Mouse (Mus musculus): ENCODE results near the gene Cxcl17. TPM values are rescaled to one million over a fixed set of nuclear protein-coding genes. Genes with fewer than 3 reads are reported as not detected.

Gene Cxcl17
- polyA plus RNA-seq, 1 experiment from 2014 or later, result 0.29 TPM

DNA sequence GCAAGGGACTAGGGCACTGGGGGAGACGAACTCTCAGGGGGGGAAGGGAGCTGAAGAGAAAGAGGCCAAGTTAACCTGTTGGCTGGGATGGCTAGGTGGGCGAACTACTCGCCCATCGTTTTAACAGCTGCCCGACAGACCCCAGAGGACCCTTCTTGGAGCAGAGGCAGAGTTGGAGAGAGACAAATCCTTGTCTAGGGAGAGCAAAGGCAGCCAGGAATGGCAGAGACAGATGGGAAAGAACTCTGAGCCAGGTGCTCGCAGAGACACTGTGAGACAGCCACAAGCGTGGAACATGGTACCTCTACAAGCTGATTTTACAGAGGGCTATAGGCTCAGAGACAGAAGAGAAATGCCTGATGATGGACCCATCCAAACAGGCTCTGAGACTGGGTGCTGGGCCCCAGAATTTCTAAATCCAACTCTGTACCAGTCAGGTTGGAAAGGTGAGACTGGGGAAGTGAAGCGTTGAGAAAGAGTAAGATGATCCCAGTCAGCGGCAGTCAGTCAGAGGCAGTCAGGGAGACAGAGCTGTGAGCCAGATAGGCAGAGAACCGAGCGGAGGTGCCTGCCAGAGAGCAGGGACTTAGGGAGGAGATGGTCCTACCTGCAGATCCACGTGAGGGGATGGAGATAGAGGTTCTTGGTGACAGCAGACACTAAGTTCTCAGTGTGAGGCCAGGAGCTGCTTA is 43.5 kb downstream of the Cxcl17 start, which contains the start of gene Cnfn:
TSS of gene Cnfn (minus strand) at position 667 of the 692 bp plus-strand sequence.
- Histone ChIP-seq H3K27ac (replicated peaks; ENCODE audit: low read depth, low read length) (no peak within 1 kb of the TSS), H3K4me1 (ENCODE audit: control insufficient read depth, insufficient read depth, low read length) (peaks cover 15% of the 10 kb centered on the region), H3K27me3 (ENCODE audit: control insufficient read depth, insufficient read depth, low read length) (peaks cover 23% of the 10 kb centered on the region), H3K9ac (replicated peaks; ENCODE audit: low read length) (no peak within 1 kb of the TSS), H3K36me3 (ENCODE audit: control insufficient read depth, insufficient read depth, low read length) (peaks cover 7% of the 10 kb centered on the region), H3K4me2 (ENCODE audit: low read length) (no peak within 1 kb of the TSS), H3K4me3 (replicated peaks; ENCODE audit: low read depth, low read length) (no peak within 1 kb of the TSS), H3K9me3 (ENCODE audit: control insufficient read depth, low read length) (no peaks in the 10 kb centered on the region)
- DNase-seq (no peak), ATAC-seq (ENCODE audit: low FRiP score, low TSS enrichment) (no peak)
- 57% methylated on average over 12 of the region's 12 CpGs for WGBS

DNA sequence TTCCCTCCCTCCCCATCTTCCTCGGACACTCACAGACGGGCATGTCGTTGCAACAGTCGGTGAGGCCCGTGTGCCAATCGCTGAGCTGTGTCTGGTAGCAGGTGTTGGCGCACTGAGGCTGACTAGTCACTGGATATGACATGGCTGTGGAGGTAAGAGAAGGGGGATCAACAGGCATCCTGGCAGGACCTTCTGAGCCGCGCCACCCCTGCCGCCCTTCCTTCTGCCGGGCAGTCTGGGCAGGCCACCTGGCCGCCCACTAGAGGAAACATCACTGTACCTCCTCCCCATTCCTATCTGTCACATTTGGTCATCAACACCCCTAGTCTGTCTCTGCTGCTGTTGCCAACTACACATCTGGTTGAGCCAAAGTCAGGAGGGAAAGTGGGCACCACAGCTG is 44.4 kb downstream of the Cxcl17 start:
- ATAC-seq (ENCODE audit: low FRiP score, low TSS enrichment) (no peak), DNase-seq (no peak)
- H3K9ac ChIP-seq (replicated peaks; ENCODE audit: low read length), result no peak overlapping the region
- H3K27ac ChIP-seq (replicated peaks; ENCODE audit: low read depth, low read length), result no peak overlapping the region
- H3K36me3 ChIP-seq (ENCODE audit: control insufficient read depth, insufficient read depth, low read length), result peaks cover 15% of the 10 kb centered on the region
- H3K4me2 ChIP-seq (ENCODE audit: low read length), result no peak overlapping the region
- no peaks in the 10 kb centered on the region for H3K9me3 ChIP-seq (ENCODE audit: control insufficient read depth, low read length)
- no peak overlapping the region for H3K4me3 ChIP-seq (replicated peaks; ENCODE audit: low read depth, low read length)
- peaks cover 15% of the 10 kb centered on the region for H3K4me1 ChIP-seq (ENCODE audit: control insufficient read depth, insufficient read depth, low read length)
- WGBS, result 19% methylated on average over 12 of the region's 12 CpGs
- H3K27me3 ChIP-seq (ENCODE audit: control insufficient read depth, insufficient read depth, low read length), result peaks cover 23% of the 10 kb centered on the region

DNA sequence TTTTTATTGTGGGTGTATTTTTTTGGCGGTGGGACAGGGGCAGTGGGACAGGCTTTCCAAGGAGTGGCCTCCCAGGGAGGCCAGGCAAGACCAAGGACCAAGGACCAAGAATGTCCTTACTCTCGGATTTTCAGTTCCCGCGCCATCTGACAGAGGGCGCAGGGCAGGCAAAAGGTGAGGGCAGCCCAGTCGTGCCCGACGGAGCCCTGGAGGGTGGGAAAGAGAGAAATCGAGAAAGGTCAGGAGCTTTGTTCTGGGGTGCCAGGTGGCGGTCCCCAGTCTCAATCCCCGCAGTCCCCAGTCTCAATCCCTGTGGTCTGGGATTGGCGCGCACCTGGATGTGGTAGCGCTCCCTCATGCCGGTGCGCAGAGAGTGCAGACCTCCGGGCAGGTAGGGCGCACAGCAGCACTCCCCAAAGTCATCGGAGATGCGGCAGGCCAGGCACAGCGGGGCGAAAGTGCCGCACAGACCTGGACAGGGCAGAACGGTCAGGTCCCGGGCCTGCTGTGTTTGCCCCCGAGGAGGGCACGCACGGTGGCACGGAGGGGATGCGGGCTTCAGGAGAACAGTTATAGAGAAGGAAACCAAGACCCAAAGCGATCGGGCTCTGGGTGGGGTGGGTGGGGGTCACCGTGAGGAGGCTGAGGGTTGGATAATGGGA is 44.9 kb downstream of the Cxcl17 start:
- peak; percentile 40 for DNase-seq
- Histone ChIP-seq H3K36me3 (ENCODE audit: control insufficient read depth, insufficient read depth, low read length) (peaks cover 21% of the 10 kb centered on the region), H3K27ac (replicated peaks; ENCODE audit: low read depth, low read length) (no peak overlapping the region), H3K4me2 (ENCODE audit: low read length) (no peak overlapping the region), H3K9me3 (ENCODE audit: control insufficient read depth, low read length) (no peaks in the 10 kb centered on the region), H3K9ac (replicated peaks; ENCODE audit: low read length) (no peak overlapping the region), H3K4me1 (ENCODE audit: control insufficient read depth, insufficient read depth, low read length) (peaks cover 15% of the 10 kb centered on the region), H3K27me3 (ENCODE audit: control insufficient read depth, insufficient read depth, low read length) (peaks cover 23% of the 10 kb centered on the region), H3K4me3 (replicated peaks; ENCODE audit: low read depth, low read length) (no peak overlapping the region)
- ATAC-seq (ENCODE audit: low FRiP score, low TSS enrichment), result no peak
- WGBS, result 3% methylated on average over 33 of the region's 33 CpGs

DNA sequence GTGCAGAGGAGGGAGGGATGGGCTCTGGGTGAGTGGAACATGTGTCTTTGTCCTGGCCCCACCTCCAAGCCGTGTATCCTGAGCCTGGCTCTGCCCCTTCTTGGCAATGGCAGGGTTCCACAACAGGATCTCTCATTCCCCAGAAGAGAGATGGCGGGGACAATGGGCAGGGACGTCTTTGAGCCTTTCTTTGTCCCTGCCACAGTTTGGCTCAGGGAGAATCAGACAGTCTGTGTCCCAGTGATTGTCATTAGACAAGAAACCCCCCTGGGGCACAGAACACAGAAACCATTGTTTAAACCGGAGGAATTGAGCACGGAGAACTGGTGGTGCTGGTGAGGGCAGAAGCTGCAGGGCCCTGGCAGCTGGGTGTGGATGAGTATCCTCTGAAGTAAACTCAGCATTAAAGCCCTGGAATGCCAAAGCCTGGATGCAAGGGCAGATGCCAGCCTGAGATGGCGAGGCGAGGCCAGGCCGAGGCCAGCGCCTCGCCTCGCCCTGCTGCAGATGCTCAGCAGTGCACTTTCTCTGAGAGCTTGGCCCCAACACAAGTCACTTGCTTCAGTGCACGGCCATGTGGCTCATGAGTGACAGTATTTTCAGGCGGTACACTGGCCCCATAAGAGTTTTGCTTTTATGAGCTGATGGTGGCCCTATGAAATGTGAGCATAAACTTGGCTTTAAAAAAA is 46.6 kb downstream of the Cxcl17 start:
- peaks cover 15% of the 10 kb centered on the region for H3K4me1 ChIP-seq (ENCODE audit: control insufficient read depth, insufficient read depth, low read length)
- DNase-seq, result peak; percentile 66
- H3K4me2 ChIP-seq (ENCODE audit: low read length), result peak overlapping the region; percentile 6; the same call in 1 of the 2 replicates
- H3K9ac ChIP-seq (replicated peaks; ENCODE audit: low read length), result peak overlapping the region; percentile 37; the same call in 1 of the 2 replicates
- ATAC-seq (ENCODE audit: low FRiP score, low TSS enrichment), result peak; percentile 41; the same call in 1 of the 2 replicates
- H3K27ac ChIP-seq (replicated peaks; ENCODE audit: low read depth, low read length), result peak overlapping the region; percentile 57
- 11% methylated on average over 13 of the region's 13 CpGs for WGBS
- peaks cover 23% of the 10 kb centered on the region for H3K27me3 ChIP-seq (ENCODE audit: control insufficient read depth, insufficient read depth, low read length)
- peaks cover 33% of the 10 kb centered on the region for H3K36me3 ChIP-seq (ENCODE audit: control insufficient read depth, insufficient read depth, low read length)
- H3K4me3 ChIP-seq (replicated peaks; ENCODE audit: low read depth, low read length), result no peak overlapping the region
- no peaks in the 10 kb centered on the region for H3K9me3 ChIP-seq (ENCODE audit: control insufficient read depth, low read length)

DNA sequence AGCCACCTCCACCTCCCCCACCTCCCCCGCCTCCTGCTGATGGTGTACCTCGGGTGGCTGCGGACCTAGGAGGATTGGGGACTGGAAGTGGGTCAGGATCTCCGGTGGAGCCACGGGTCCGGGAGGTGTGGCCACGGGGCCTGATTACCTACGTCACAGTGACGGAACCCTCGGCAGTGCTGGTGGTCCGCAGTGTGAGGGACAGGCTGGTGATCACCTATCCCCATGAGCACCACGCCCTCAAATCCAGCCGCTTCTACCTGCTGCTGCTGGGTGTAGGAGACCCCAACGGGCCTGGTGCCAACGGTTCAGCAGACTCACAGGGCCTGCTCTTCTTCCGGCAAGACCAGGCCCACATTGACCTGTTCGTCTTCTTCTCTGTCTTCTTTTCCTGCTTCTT is 49.1 kb downstream of the Cxcl17 start:
- peaks cover 57% of the 10 kb centered on the region for H3K36me3 ChIP-seq (ENCODE audit: control insufficient read depth, insufficient read depth, low read length)
- no peak overlapping the region for H3K4me3 ChIP-seq (replicated peaks; ENCODE audit: low read depth, low read length)
- H3K27ac ChIP-seq (replicated peaks; ENCODE audit: low read depth, low read length), result no peak overlapping the region
- WGBS, result 94% methylated on average over 17 of the region's 17 CpGs
- H3K4me1 ChIP-seq (ENCODE audit: control insufficient read depth, insufficient read depth, low read length), result peaks cover 15% of the 10 kb centered on the region
- DNase-seq (no peak), ATAC-seq (ENCODE audit: low FRiP score, low TSS enrichment) (no peak)
- H3K9me3 ChIP-seq (ENCODE audit: control insufficient read depth, low read length), result no peaks in the 10 kb centered on the region
- H3K27me3 ChIP-seq (ENCODE audit: control insufficient read depth, insufficient read depth, low read length), result peaks cover 19% of the 10 kb centered on the region
- H3K9ac ChIP-seq (replicated peaks; ENCODE audit: low read length), result no peak overlapping the region
- H3K4me2 ChIP-seq (ENCODE audit: low read length), result no peak overlapping the region

DNA sequence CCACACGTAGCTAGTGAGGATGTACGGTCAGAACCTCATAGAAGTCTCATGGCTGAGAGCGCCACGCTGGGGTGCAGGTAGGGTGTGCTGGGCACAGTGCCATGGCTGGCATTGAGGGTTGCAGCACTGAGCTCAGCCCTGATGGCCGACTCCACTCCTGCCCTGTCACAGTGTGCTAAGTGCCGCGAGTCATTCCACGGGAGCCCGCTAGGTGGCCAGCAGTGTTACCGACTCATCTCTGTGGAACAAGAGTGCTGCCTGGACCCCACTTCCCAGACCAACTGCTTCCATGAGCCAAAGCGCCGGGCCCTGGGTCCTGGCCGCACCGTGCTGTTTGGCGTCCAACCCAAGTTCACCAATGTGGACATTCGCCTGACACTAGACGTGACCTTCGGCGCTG is 49.5 kb downstream of the Cxcl17 start:
- ATAC-seq (ENCODE audit: low FRiP score, low TSS enrichment) (no peak), DNase-seq (no peak)
- 91% methylated on average over 19 of the region's 19 CpGs for WGBS
- Histone ChIP-seq H3K4me2 (ENCODE audit: low read length) (no peak overlapping the region), H3K9me3 (ENCODE audit: control insufficient read depth, low read length) (no peaks in the 10 kb centered on the region), H3K36me3 (ENCODE audit: control insufficient read depth, insufficient read depth, low read length) (peaks cover 62% of the 10 kb centered on the region), H3K27me3 (ENCODE audit: control insufficient read depth, insufficient read depth, low read length) (peaks cover 14% of the 10 kb centered on the region), H3K4me1 (ENCODE audit: control insufficient read depth, insufficient read depth, low read length) (peaks cover 15% of the 10 kb centered on the region), H3K9ac (replicated peaks; ENCODE audit: low read length) (no peak overlapping the region), H3K27ac (replicated peaks; ENCODE audit: low read depth, low read length) (no peak overlapping the region), H3K4me3 (replicated peaks; ENCODE audit: low read depth, low read length) (no peak overlapping the region)

DNA sequence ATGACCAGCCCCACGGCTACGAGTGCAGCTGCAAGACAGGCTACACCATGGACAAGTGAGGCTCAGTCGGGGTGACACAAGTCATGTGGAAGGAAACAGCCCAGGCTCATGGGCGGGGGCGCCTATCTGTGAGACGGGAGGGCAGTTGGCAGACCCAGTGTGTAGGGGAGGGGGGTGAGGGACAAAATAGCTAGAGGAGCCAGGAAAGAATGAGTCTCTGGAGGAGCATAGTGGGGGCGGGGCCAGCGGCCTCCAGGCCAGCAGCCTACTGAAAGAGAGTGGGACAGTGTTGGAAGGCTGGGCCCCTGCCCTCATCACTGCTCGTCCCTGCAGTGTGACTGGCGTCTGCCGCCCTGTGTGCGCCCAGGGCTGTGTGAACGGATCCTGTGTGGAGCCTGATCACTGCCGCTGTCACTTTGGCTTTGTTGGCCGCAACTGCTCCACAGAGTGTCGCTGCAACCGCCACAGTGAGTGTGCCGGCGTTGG is 53.9 kb downstream of the Cxcl17 start:
- ATAC-seq (ENCODE audit: low FRiP score, low TSS enrichment), result no peak
- DNase-seq, result no peak
- Histone ChIP-seq H3K27me3 (ENCODE audit: control insufficient read depth, insufficient read depth, low read length) (no peaks in the 10 kb centered on the region), H3K9me3 (ENCODE audit: control insufficient read depth, low read length) (no peaks in the 10 kb centered on the region), H3K4me2 (ENCODE audit: low read length) (no peak overlapping the region), H3K36me3 (ENCODE audit: control insufficient read depth, insufficient read depth, low read length) (peaks cover 87% of the 10 kb centered on the region), H3K4me1 (ENCODE audit: control insufficient read depth, insufficient read depth, low read length) (no peaks in the 10 kb centered on the region), H3K27ac (replicated peaks; ENCODE audit: low read depth, low read length) (no peak overlapping the region), H3K9ac (replicated peaks; ENCODE audit: low read length) (no peak overlapping the region), H3K4me3 (replicated peaks; ENCODE audit: low read depth, low read length) (no peak overlapping the region)
- WGBS, result 68% methylated on average over 19 of the region's 19 CpGs

All from midbrain, embryonic 14.5 days (tissue).